Mouse (Mus musculus) lung, embryonic 14.5 days (tissue): ENCODE measurements around the gene Olfr493. TPM values are rescaled to one million over a fixed set of nuclear protein-coding genes. Genes with fewer than 3 reads are reported as not detected.

Source experiments
- ATAC-seq: fragments of 200-750 bp; cut with Nextera tagmentation; 2 replicates; pipeline ENCODE4 v1.8.0; 2017; ENCODE audit warnings: mild to moderate bottlenecking, moderate TSS enrichment, moderate library complexity; ENCODE audit not compliant: insufficient read depth
- DNase-seq: peaks from one replicate; pipeline ENCODE4 v3.0.0-alpha.2; 2015
- H3K27ac ChIP-seq: fragments of 300-500 bp; sonication (generic); 2 replicates; pipeline ENCODE4 v1.5.1; 2014; ENCODE audit warnings: low read depth, mild to moderate bottlenecking, moderate library complexity
- H3K27me3 ChIP-seq: fragments of 300-500 bp; sonication (generic); 2 replicates; pipeline ENCODE4 v1.6.1; 2014; ENCODE audit warnings: low read length, control low read depth; ENCODE audit not compliant: insufficient read depth
- H3K36me3 ChIP-seq: fragments of 300-500 bp; sonication (generic); 2 replicates; pipeline ENCODE4 v1.6.1; 2014; ENCODE audit warnings: control low read depth; ENCODE audit not compliant: insufficient read depth
- H3K4me1 ChIP-seq: fragments of 300-500 bp; sonication (generic); 2 replicates; pipeline ENCODE4 v1.6.1; 2014; ENCODE audit warnings: antibody characterized with exemption, control low read depth; ENCODE audit not compliant: insufficient read depth
- H3K4me2 ChIP-seq: fragments of 300-500 bp; sonication (generic); 2 replicates; pipeline ENCODE4 v1.6.1; 2014; ENCODE audit warnings: mild to moderate bottlenecking
- H3K4me3 ChIP-seq: fragments of 300-500 bp; sonication (generic); 2 replicates; pipeline ENCODE4 v1.5.1; 2014; ENCODE audit warnings: low read depth, low read length
- H3K9ac ChIP-seq: fragments of 300-500 bp; sonication (generic); 2 replicates; pipeline ENCODE4 v1.6.1; 2014
- H3K9me3 ChIP-seq: fragments of 300-500 bp; sonication (generic); 2 replicates; pipeline ENCODE4 v1.6.1; 2016; ENCODE audit warnings: low read depth, low read length, control low read depth
- CTCF ChIP-seq: IDR thresholded peaks from 2 replicates; pipeline ENCODE4 v1.5.1; 2016; ENCODE audit warnings: antibody characterized with exemption, low read depth
- WGBS: fragments of 180-500 bp; shearing (Covaris S2); extraction: QIAGEN DNeasy Blood & Tissue Kit; methylation state at CpG from one replicate; pipeline ENCODE4 v1.1.7; 2014; 5-methylcytosine and 5-hydroxymethylcytosine counted together
- polyA plus RNA-seq: library from polyadenylated mRNA; unstranded; fragments of >200 nt; fragmentation: Nextera tagmentation; extraction: Ambion mirVana; gene quantifications from 2 replicates; pipeline ENCODE4 v1.2.1, GENCODE M21; 2014

Olfr493 gene
- not detected in 2 replicates for polyA plus RNA-seq

GRCm38 (mm10) chr7:108346879-108347278 is at the start of gene Olfr493:
Gene Olfr493, minus strand, starts transcription at chr7:108346979.
- DNase-seq, result no peak
- Histone ChIP-seq H3K27me3 (no peaks in the 10 kb centered on the region), H3K27ac (no peak within 1 kb of the TSS), H3K9ac (no peak within 1 kb of the TSS), H3K4me1 (no peaks in the 10 kb centered on the region), H3K4me2 (no peak within 1 kb of the TSS), H3K36me3 (no peaks in the 10 kb centered on the region), H3K9me3 (no peaks in the 10 kb centered on the region), H3K4me3 (no peak within 1 kb of the TSS)
- no peak for TF ChIP-seq CTCF
- 67% methylated on average over 1 of the region's 1 CpGs for WGBS
- no peak for ATAC-seq

GRCm38 (mm10) chr7:108392867-108393266 is 46.1 kb upstream of the Olfr493 start, which contains the start of gene Olfr495:
Gene Olfr495, plus strand, starts transcription at chr7:108393167.
- Histone ChIP-seq H3K4me3 (no peak within 1 kb of the TSS), H3K4me2 (no peak within 1 kb of the TSS), H3K9ac (no peak within 1 kb of the TSS), H3K27me3 (no peaks in the 10 kb centered on the region), H3K36me3 (no peaks in the 10 kb centered on the region), H3K9me3 (no peaks in the 10 kb centered on the region), H3K4me1 (no peaks in the 10 kb centered on the region), H3K27ac (no peak within 1 kb of the TSS)
- DNase-seq (no peak), ATAC-seq (no peak)
- 47% methylated on average over 1 of the region's 1 CpGs for WGBS
- no peak for TF ChIP-seq CTCF

- TF ChIP-seq CTCF, result no peak
- Histone ChIP-seq H3K36me3 (no peaks in the 10 kb centered on the region), H3K27me3 (no peaks in the 10 kb centered on the region), H3K27ac (no peak within 1 kb of the TSS), H3K4me2 (no peak within 1 kb of the TSS), H3K4me1 (no peaks in the 10 kb centered on the region), H3K9me3 (no peaks in the 10 kb centered on the region), H3K9ac (no peak within 1 kb of the TSS), H3K4me3 (no peak within 1 kb of the TSS)
- ATAC-seq, result no peak
- DNase-seq, result no peak
- WGBS, result 72% methylated on average over 3 of the region's 3 CpGs
Measured at GRCm38 (mm10) chr7:108365035-108365434, 18.3 kb upstream of the Olfr493 start, which contains the start of gene Olfr494. Gene Olfr494, plus strand, starts transcription at chr7:108365335.

GRCm38 (mm10) chr7:108323574-108323973 is 23.2 kb downstream of the Olfr493 start, which contains the start of gene Olfr492:
Gene Olfr492, minus strand, starts transcription at chr7:108323674.
- Histone ChIP-seq H3K9me3 (no peaks in the 10 kb centered on the region), H3K27ac (no peak within 1 kb of the TSS), H3K9ac (no peak within 1 kb of the TSS), H3K36me3 (no peaks in the 10 kb centered on the region), H3K4me2 (no peak within 1 kb of the TSS), H3K4me3 (no peak within 1 kb of the TSS), H3K27me3 (no peaks in the 10 kb centered on the region), H3K4me1 (no peaks in the 10 kb centered on the region)
- ATAC-seq, result no peak
- 70% methylated on average over 2 of the region's 2 CpGs for WGBS
- TF ChIP-seq CTCF, result no peak
- no peak for DNase-seq

- no peak for TF ChIP-seq CTCF
- DNase-seq, result no peak
- Histone ChIP-seq H3K4me3 (no peak within 1 kb of the TSS), H3K36me3 (no peaks in the 10 kb centered on the region), H3K9ac (no peak within 1 kb of the TSS), H3K9me3 (no peaks in the 10 kb centered on the region), H3K27me3 (no peaks in the 10 kb centered on the region), H3K4me1 (no peaks in the 10 kb centered on the region), H3K27ac (no peak within 1 kb of the TSS), H3K4me2 (no peak within 1 kb of the TSS)
- no peak for ATAC-seq
- 50% methylated on average over 1 of the region's 1 CpGs for WGBS
Measured at GRCm38 (mm10) chr7:108313151-108313550, 33.6 kb downstream of the Olfr493 start, which contains the start of gene Olfr491. Gene Olfr491, plus strand, starts transcription at chr7:108313451.

Other genes starting within 250 kb of the Olfr493 start
- 0.09 and 0.16 TPM in 2 replicates for gene Olfr482, start 249.4 kb downstream of the Olfr493 start, polyA plus RNA-seq
- not detected in 2 replicates for gene Olfr483, start 246.1 kb downstream of the Olfr493 start, polyA plus RNA-seq
- gene Olfr484, start 219.5 kb downstream of the Olfr493 start, polyA plus RNA-seq, result not detected in 2 replicates
- gene Olfr485, start 187.1 kb downstream of the Olfr493 start, polyA plus RNA-seq, result not detected in 2 replicates
- not detected in 2 replicates for gene Olfr486, start 174.2 kb downstream of the Olfr493 start, polyA plus RNA-seq
- gene Olfr487, start 132.3 kb downstream of the Olfr493 start, polyA plus RNA-seq, result not detected in 2 replicates
- gene Olfr488, start 88.6 kb downstream of the Olfr493 start, polyA plus RNA-seq, result not detected in 2 replicates
- gene Olfr490, start 58.0 kb downstream of the Olfr493 start, polyA plus RNA-seq, result not detected in 2 replicates
- not detected in 2 replicates for gene Olfr491, start 33.5 kb downstream of the Olfr493 start, polyA plus RNA-seq
- gene Olfr492, start 23.3 kb downstream of the Olfr493 start, polyA plus RNA-seq, result not detected in 2 replicates
- not detected in 2 replicates for gene Olfr494, start 18.4 kb upstream of the Olfr493 start, polyA plus RNA-seq
- not detected in 2 replicates for gene Olfr495, start 46.2 kb upstream of the Olfr493 start, polyA plus RNA-seq
- gene Olfr497, start 73.4 kb upstream of the Olfr493 start, polyA plus RNA-seq, result not detected in 2 replicates
- not detected in 2 replicates for gene Olfr498, start 118.3 kb upstream of the Olfr493 start, polyA plus RNA-seq
- not detected in 2 replicates for gene Olfr502, start 178.1 kb upstream of the Olfr493 start, polyA plus RNA-seq
- gene Olfr503, start 197.5 kb upstream of the Olfr493 start, polyA plus RNA-seq, result not detected in 2 replicates
- gene Olfr504, start 218.8 kb upstream of the Olfr493 start, polyA plus RNA-seq, result not detected in 2 replicates